Comparison of ENCODE assay signal across 9 mouse cellular contexts in genomic region chr2:65396128-65396527, GRCm38 (mm10). TPM values are rescaled to one million over a fixed set of nuclear protein-coding genes. Genes with fewer than 3 reads are reported as not detected.
DNase-seq lines count a peak whose midpoint lies in the region; ATAC-seq lines count a peak whose summit lies in the region.
"Had no signal": no experiment of that assay in that cellular context is flagged by ENCODE, and none has a peak within 500 bp of the region (broad histone marks: within the 10 kb centered on the region; RNA-seq: fewer than 3 reads in every experiment).

No protein-coding gene starts in this region.

- no peaks in the 10 kb centered on the region for H3K27me3 ChIP-seq in hindbrain, embryonic 16.5 days (replicated peaks; ENCODE audit: control insufficient read depth, insufficient read depth, low read length)

- intact Hi-C loops in heart, postnatal 36 days (cut with DNase I), result loop anchor here (1.0 to 10.0 kb wide), 4 partner anchors 171 to 1009 kb away; partner anchors contain the start of gene Scn3a

- no peaks in the 10 kb centered on the region for H3K4me1 ChIP-seq in hindbrain, embryonic 16.5 days (ENCODE audit: control insufficient read depth, insufficient read depth, low read depth, low read length)

- H3K4me3 ChIP-seq in hindbrain, embryonic 16.5 days (ENCODE audit: low read length), result no peak overlapping the region
- H3K4me3 ChIP-seq: myocyte had no signal

- no peak overlapping the region for H3K4me2 ChIP-seq in hindbrain, embryonic 16.5 days (ENCODE audit: low read length)

- DNase-seq in heart, adult 8-10 months (ENCODE audit: low spot score), result peak; percentile 48
- no peak for DNase-seq in heart, postnatal 36 days
- DNase-seq in thymus, postnatal 0 days (ENCODE audit: low spot score), result peak; percentile 21
- no peak for DNase-seq in thymus, postnatal 10 days (ENCODE audit: low spot score in 2 of 2)
- DNase-seq in adrenal gland, adult 18-20 months (ENCODE audit: low spot score in 2 of 2), result no peak
- no peak for DNase-seq in layer of hippocampus, adult 9-10 months (ENCODE audit: low spot score)

- WGBS in hindbrain, embryonic 16.5 days, result 29% methylated on average over 3 of the region's 3 CpGs

- ATAC-seq in hindbrain, embryonic 16.5 days, result peak; percentile 86
- no peak for ATAC-seq in monocyte, adult 5-6 weeks (replicated peaks; ENCODE audit: insufficient number of reproducible peaks, low FRiP score, low TSS enrichment, poor library complexity, severe bottlenecking)

- H3K27ac ChIP-seq in hindbrain, embryonic 16.5 days (ENCODE audit: low read depth, low read length), result no peak overlapping the region

- H3K9ac ChIP-seq in hindbrain, embryonic 16.5 days (ENCODE audit: low read depth, low read length), result no peak overlapping the region

- H3K9me3 ChIP-seq in hindbrain, embryonic 16.5 days (ENCODE audit: control insufficient read depth, low read length), result no peaks in the 10 kb centered on the region

- H3K36me3 ChIP-seq in hindbrain, embryonic 16.5 days (ENCODE audit: control insufficient read depth, insufficient read depth, low read length), result no peaks in the 10 kb centered on the region

RNA-seq across cellular contexts. Expression of gene Slc38a11, which starts 32.3 kb away (rescaled TPM):
- 1 to 10 TPM in 3 of 4 experiments, under 1 TPM in 1; 0.91 to 2.5 (median 1.6) TPM for total RNA-seq in heart, adult 8-10 months (2022)
- 1 to 10 TPM; 1.2 to 1.9 TPM for total RNA-seq in heart, postnatal 36 days (2021)
- not detected in 2 replicates for polyA plus RNA-seq in thymus, postnatal 0 days (2015; fragmentation: Nextera tagmentation; extraction: Ambion mirVana)
- 1.5 and 1.7 TPM in 2 replicates for polyA plus RNA-seq in hindbrain, embryonic 16.5 days (2015; fragmentation: Nextera tagmentation; extraction: Ambion mirVana)
- total RNA-seq in monocyte, adult 5-6 weeks (2017), result 0.39 TPM in 1 of 3 replicates, not detected in the others
- total RNA-seq in adrenal gland, adult 18-20 months (2021), result 10 to 100 TPM; 22.0 to 22.6 TPM
- polyA plus RNA-seq: myocyte had no signal

Comparison
In these comparisons a context has a peak if more than half of its experiments do, and no peak if none do; other contexts are left out.
1. DNase-seq: peak in heart, adult 8-10 months (single experiment) and thymus, postnatal 0 days (single experiment); none in heart, postnatal 36 days (0 of 2), thymus, postnatal 10 days (0 of 2), adrenal gland, adult 18-20 months (0 of 2) and layer of hippocampus, adult 9-10 months (single experiment).
2. RNA of gene Slc38a11, which starts 32.3 kb away (total RNA-seq): 22.0 to 22.6 TPM in adrenal gland, adult 18-20 months; 1.2 to 1.9 TPM in heart, postnatal 36 days, 0.91 to 2.5 TPM in heart, adult 8-10 months and 0.39 TPM in monocyte, adult 5-6 weeks; every median in the first group is over 4 times any median in the second.